Mouse (Mus musculus) small intestine, adult 2 months (tissue): Measurements from ENCODE around the gene Gm17018.

Experiments used
- CTCF ChIP-seq: fragments of 200-500 bp; IDR thresholded peaks from 2 replicates; pipeline ENCODE4 v1.5.1; 2012; ENCODE audit warnings: low read depth, mild to moderate bottlenecking, control low read depth, inconsistent platforms, low read length, moderate library complexity, mixed read lengths; ENCODE audit not compliant: insufficient replicate concordance, insufficient read length; ENCODE audit errors: extremely low read depth
- POLR2A ChIP-seq: fragments of 200-500 bp; IDR thresholded peaks from 2 replicates; pipeline ENCODE4 v1.6.1; 2012; ENCODE audit warnings: low read depth, mild to moderate bottlenecking, control low read depth, inconsistent platforms, low read length, moderate library complexity

- TF ChIP-seq CTCF (no peak), POLR2A (no peak)
Measured at GRCm38 (mm10) chr19:45616214-45616518, 55.8 kb downstream of the Gm17018 start.
